Mouse (Mus musculus) right cerebral cortex, adult 2 months (tissue): ENCODE data around the gene Ube3a.

Experiments
- DNase-seq, 2 experiments: peaks; one replicate each; pipeline ENCODE4 v3.0.0; 2021 to 2022; ENCODE audit warnings: low spot score in 2 of 2

The Ube3a gene

DNA sequence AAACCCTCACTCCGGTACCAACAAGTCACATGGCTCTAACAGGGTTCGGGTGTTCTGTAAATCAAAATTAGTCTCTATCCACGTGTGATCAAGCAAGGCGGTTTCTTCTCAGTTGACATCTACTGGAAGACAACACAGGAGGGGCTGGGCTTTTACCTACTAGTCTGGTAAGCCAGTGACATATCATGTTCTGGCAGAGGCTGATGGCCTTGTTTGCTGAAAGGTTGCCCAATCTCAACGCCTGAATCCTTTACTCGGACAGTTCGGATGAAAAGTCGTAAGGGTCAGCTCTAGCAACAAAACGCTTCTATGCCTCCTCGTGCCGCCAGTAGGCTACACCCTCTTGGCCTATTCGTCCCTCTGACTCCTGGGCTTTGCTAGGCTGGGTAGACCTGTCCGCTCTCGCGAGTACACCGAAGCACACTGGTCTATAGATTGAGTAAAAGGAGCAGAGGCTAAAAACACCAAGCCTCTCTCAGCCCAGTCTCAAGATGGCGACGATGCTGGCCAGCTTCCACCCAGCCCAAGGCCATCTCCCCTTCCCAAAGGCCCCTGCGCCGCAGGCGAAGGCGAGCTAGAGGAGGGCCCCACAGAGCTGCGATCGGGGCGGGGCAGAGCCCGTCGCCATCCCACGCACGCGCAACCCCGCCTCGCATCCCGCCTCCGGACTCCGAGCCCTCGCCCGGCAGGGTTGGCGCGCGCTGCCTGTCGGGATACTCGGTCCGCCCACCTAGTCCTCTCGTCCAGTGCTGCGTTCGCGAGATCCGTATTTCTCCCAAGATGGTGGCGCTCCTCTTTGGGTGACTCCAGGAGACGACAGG lies at the start of gene Ube3a:
TSS of gene Ube3a (plus strand) at position 706 of the 821 bp plus-strand sequence.
- peak; percentile 96 to 97 for DNase-seq

DNA sequence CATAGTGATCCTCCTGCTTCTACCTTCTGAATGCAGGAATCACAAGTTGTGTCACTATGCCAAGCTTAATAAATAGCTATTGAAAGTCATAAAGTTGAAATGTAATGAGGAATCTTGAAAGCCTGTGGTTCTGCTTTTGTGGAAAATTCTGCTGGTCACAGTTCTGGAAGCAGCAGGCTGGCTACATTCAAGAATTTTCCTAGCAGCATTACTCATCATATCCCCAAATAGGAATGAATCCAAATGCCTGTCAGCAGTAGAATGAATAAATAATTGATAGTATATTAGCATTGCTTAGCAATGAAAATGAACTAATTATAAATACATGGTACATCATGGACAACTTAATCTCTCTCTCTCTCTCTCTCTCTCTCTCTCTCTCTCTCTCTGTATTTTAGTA lies 35.7 kb upstream of the Ube3a start:
- no peak for DNase-seq

DNA sequence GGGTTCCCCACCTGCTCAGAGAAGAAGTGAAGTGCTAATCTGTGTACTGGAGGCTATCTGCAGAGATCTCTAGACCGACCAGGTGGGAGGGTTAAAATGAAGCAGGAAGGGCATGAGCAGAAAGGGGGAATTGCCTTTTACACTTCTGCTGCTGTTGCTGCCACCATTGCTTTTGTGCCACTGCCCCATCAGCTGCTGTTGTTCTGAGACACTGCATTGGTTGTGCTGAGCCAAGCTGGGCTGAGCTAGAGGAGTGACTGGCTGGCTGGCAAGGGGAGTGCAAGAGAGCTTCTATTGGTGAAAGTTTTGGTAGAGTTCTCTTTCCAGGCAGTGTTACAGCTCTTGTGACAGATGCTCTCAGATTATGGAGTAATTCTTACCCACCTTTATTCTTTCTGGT lies 13.6 kb upstream of the Ube3a start:
- no peak for DNase-seq

GRCm38 (mm10) chr7:59221244-59221643 lies 7.3 kb upstream of the Ube3a start:
- no peak for DNase-seq

GRCm38 (mm10) chr7:59228866-59229182 lies 274 bp downstream of the Ube3a start:
- no peak for DNase-seq

- peak; percentile 55 to 71 for DNase-seq
Observed at GRCm38 (mm10) chr7:59229183-59229911, 797 bp downstream of the Ube3a start.

DNA sequence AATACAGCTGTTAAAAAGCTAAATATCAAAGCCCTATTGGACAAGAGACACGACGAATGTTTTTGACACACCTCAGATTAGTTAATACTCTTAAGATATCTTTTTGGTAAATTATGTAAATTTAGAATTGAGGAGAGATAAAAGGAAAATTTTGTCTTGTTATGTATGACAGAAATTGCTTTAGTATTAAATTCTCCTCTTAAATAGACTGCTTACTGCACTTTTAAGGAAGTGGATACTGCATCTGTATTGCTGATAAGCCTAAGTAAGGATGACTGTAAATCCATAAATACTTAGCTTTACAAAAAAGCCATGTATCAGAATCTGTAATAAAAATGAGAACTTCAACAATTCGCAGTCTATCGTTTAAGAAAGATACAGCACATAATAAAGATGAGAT lies 1.8 kb downstream of the Ube3a start:
- no peak for DNase-seq

DNA sequence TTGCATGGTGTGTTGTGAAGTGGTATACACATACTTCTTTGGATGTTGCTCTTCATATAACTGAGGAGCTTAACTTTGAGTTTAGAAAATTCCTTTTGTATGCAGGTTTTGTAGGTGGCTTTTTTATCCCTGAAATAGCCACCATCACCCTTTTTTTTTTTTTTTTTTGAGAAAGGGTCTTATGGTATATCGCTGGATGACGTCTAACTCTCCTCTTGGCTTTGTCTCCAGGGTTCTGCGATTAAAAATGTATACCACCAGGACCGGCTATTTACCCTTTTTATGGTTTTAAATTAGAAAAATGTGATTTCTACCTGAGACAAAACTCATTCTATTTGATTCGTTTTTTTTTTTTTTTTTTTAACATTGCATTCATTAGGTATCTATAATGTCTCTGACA lies 2.2 kb downstream of the Ube3a start:
- DNase-seq = no peak

- DNase-seq = no peak
Observed at GRCm38 (mm10) chr7:59231960-59232359, 3.4 kb downstream of the Ube3a start.

DNA sequence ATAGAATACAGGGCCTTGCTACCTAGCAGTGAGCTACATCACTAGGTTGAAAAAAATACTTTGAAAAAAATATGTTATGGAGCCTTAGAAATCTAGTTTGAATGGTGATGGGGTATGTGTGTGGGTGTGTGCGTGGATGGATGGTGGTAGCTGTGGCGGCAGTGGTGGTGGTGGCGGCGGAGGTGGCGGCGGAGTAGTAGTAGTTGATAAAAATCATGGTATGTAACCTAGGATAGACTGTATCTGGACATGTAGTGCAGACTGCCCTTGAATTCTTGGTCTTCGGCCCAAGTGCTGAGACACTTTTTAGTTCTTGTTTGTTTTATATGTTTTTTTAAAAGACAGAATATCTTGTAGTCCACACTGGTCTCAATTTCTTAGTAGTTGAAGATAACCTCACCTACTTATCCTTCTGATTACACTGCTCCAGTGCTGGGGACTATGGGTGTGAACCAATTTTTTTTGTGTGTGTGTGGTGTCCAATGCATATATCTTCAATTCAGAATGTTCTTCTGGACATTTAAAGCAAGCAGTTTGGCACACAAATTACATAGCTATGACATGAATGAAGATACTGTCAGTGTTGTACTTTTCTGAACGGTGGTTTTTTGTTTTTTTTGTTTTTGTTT lies 6.3 kb downstream of the Ube3a start:
- no peak for DNase-seq

- no peak for DNase-seq
Observed at GRCm38 (mm10) chr7:59243257-59243656, 14.7 kb downstream of the Ube3a start.

DNA sequence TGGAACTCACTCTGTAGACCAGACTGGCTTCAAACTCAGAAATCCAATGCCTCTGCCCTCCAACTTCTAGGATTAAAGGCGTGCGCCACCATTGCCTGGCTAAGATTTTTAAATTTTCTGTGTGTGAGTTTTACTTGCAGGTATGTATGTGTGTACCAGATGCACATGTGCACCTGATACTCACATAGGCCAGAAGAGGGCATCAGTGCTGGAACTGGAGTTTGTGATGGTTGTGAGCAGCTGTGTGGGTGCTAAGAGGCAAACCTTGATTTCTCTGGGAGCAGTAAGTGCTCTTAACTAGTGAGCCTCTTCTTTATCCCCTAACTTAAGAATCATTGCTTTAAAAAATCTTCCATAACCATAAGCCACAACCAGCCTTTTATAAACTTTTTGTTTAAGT lies 17.0 kb downstream of the Ube3a start:
- DNase-seq = no peak

- DNase-seq = no peak
Observed at GRCm38 (mm10) chr7:59253373-59253772, 24.8 kb downstream of the Ube3a start.

DNA sequence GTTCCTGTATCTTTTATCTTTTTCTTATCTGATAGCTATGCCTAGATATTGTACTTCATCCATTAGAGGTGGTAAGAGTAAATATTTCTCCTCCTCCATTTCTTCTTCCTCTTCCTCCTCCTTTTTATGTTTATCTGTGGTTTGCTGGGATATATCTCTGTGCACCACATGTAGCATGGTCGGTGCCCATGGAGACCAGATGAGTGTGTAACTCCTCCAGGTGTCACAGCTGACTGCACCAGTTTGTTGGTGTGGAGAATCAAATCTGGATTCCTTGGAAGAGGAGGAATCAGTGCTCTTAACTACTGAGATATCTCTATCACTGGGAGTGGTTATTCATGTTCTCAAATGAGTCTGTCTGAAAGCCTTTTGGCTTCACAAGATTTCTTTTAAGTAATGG lies 37.0 kb downstream of the Ube3a start:
- no peak for DNase-seq

- no peak for DNase-seq
Observed at GRCm38 (mm10) chr7:59271775-59272174, 43.2 kb downstream of the Ube3a start.

DNA sequence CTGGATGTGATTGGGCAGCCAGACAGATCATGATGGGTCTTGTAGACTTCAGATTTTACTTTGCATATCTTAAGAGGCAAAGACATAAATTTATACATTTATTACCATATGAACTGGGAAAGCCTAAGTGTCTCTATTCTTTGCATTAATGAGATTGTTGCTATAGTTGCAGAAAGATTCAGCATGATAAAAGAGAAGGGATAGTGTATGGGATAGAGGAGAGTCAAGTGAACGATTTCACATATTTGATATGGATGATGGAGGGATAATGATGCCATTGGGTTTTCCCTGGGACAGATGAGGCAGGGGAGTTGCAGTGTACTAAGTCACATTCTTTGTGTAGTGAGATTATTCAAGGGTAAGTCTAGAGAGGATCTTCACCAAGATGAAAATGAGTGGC lies 84.0 kb downstream of the Ube3a start:
- no peak for DNase-seq

DNA sequence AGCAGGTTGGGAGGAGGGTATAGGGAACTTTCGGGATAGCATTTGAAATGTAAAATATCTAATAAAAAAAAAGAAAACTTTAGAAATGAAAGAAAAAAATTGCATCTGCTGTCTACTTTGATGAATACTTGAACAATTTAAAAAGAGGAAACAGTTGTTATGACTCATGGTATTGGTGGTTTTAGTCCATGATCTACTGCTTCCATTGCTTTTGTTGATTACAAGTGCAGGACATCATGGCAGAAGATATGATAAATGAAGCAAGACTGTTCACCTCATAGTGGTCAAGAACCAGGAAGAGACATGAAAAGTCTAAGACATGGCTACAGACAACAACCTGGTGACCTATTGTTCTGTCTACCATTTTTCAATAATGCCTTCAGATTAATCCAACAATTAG lies 94.2 kb downstream of the Ube3a start:
- no peak for DNase-seq
